Mouse (Mus musculus) intestine, postnatal 0 days (tissue): ENCODE results near the gene Ppp1r21. TPM values are rescaled to one million over a fixed set of nuclear protein-coding genes. Genes with fewer than 3 reads are reported as not detected.

ENCODE experiments used
- ATAC-seq: fragments of 200-750 bp; cut with Nextera tagmentation; 2 replicates; pipeline ENCODE4 v1.8.0; 2017; ENCODE audit warnings: mild to moderate bottlenecking, moderate TSS enrichment, moderate library complexity
- H3K27ac ChIP-seq: fragments of 300-500 bp; sonication (generic); 2 replicates; pipeline ENCODE4 v1.5.1; 2014; ENCODE audit warnings: mild to moderate bottlenecking, low read depth, low read length, moderate library complexity
- H3K27me3 ChIP-seq: fragments of 300-500 bp; sonication (generic); replicated peaks from 2 replicates; pipeline ENCODE4 v1.6.1; 2014; ENCODE audit warnings: low read length, mixed read lengths; ENCODE audit not compliant: control insufficient read depth, insufficient read depth
- H3K36me3 ChIP-seq: fragments of 300-500 bp; sonication (generic); 2 replicates; pipeline ENCODE4 v1.6.1; 2014; ENCODE audit warnings: mild to moderate bottlenecking, moderate library complexity; ENCODE audit not compliant: control insufficient read depth, insufficient read depth
- H3K4me1 ChIP-seq: fragments of 300-500 bp; sonication (generic); replicated peaks from 2 replicates; pipeline ENCODE4 v1.6.1; 2014; ENCODE audit warnings: antibody characterized with exemption, low read length, mixed read lengths; ENCODE audit not compliant: control insufficient read depth, insufficient read depth
- H3K4me2 ChIP-seq: fragments of 300-500 bp; sonication (generic); replicated peaks from 2 replicates; pipeline ENCODE4 v1.6.1; 2014; ENCODE audit warnings: low read depth, mild to moderate bottlenecking, moderate library complexity
- H3K4me3 ChIP-seq: fragments of 300-500 bp; sonication (generic); 2 replicates; pipeline ENCODE4 v1.5.1; 2014; ENCODE audit warnings: low read depth, low read length
- H3K9ac ChIP-seq: fragments of 300-500 bp; sonication (generic); 2 replicates; pipeline ENCODE4 v1.6.1; 2014; ENCODE audit warnings: mild to moderate bottlenecking, low read depth, low read length
- H3K9me3 ChIP-seq: fragments of 300-500 bp; sonication (generic); 2 replicates; pipeline ENCODE4 v1.6.1; 2016; ENCODE audit warnings: mixed run types; ENCODE audit not compliant: control insufficient read depth
- CTCF ChIP-seq: sonication (generic); IDR thresholded peaks from 2 replicates; pipeline ENCODE4 v1.5.1; 2016; ENCODE audit warnings: low read depth, mild to moderate bottlenecking, control low read depth, antibody characterized with exemption, moderate library complexity
- WGBS: fragments of 180-500 bp; shearing (Covaris S2); extraction: QIAGEN DNeasy Blood & Tissue Kit; methylation state at CpG from one replicate; pipeline ENCODE4 v1.1.7; 2014; 5-methylcytosine and 5-hydroxymethylcytosine counted together
- polyA plus RNA-seq: library from polyadenylated mRNA; unstranded; fragments of >200 nt; fragmentation: Nextera tagmentation; extraction: Ambion mirVana; gene quantifications from 2 replicates; pipeline ENCODE4 v1.2.1, GENCODE M21; 2015

Gene Ppp1r21
- polyA plus RNA-seq, 1 experiment from 2014 or later, result 25.8 TPM

GRCm38 (mm10) chr17:88556688-88557087 is 26.8 kb downstream of the Ppp1r21 start:
- TF ChIP-seq CTCF, result peak; percentile 31
- H3K4me1 ChIP-seq, result peaks cover 3% of the 10 kb centered on the region; the same call in 1 of the 2 replicates
- H3K4me3 ChIP-seq, result no peak overlapping the region
- no peak for ATAC-seq
- WGBS, result 83% methylated on average over 4 of the region's 4 CpGs
- H3K9me3 ChIP-seq, result no peaks in the 10 kb centered on the region
- no peak overlapping the region for H3K4me2 ChIP-seq
- H3K27ac ChIP-seq, result no peak overlapping the region
- H3K27me3 ChIP-seq, result no peaks in the 10 kb centered on the region
- H3K36me3 ChIP-seq, result peaks cover 35% of the 10 kb centered on the region
- H3K9ac ChIP-seq, result no peak overlapping the region

- no peak overlapping the region for H3K4me3 ChIP-seq
- peaks cover 2% of the 10 kb centered on the region; the same call in 1 of the 2 replicates for H3K4me1 ChIP-seq
- H3K27ac ChIP-seq, result no peak overlapping the region
- no peak overlapping the region for H3K9ac ChIP-seq
- WGBS, result 39% methylated on average over 13 of the region's 13 CpGs
- ATAC-seq, result no peak
- peaks cover 38% of the 10 kb centered on the region for H3K36me3 ChIP-seq
- no peaks in the 10 kb centered on the region for H3K27me3 ChIP-seq
- no peaks in the 10 kb centered on the region for H3K9me3 ChIP-seq
- TF ChIP-seq CTCF, result peak; percentile 90
- no peak overlapping the region for H3K4me2 ChIP-seq
Measured at GRCm38 (mm10) chr17:88558168-88558842, 28.4 kb downstream of the Ppp1r21 start.

- ATAC-seq, result no peak
- no peak overlapping the region for H3K9ac ChIP-seq
- WGBS, result 14% methylated on average over 3 of the region's 3 CpGs
- peaks cover 50% of the 10 kb centered on the region for H3K36me3 ChIP-seq
- no peak overlapping the region for H3K4me2 ChIP-seq
- no peaks in the 10 kb centered on the region for H3K9me3 ChIP-seq
- no peak for TF ChIP-seq CTCF
- no peak overlapping the region for H3K4me3 ChIP-seq
- no peaks in the 10 kb centered on the region for H3K4me1 ChIP-seq
- no peak overlapping the region for H3K27ac ChIP-seq
- H3K27me3 ChIP-seq, result no peaks in the 10 kb centered on the region
Measured at GRCm38 (mm10) chr17:88563611-88564010, 33.7 kb downstream of the Ppp1r21 start.

- no peak overlapping the region for H3K4me3 ChIP-seq
- peaks cover 83% of the 10 kb centered on the region for H3K36me3 ChIP-seq
- 90% methylated on average over 10 of the region's 10 CpGs for WGBS
- H3K27ac ChIP-seq, result no peak overlapping the region
- no peaks in the 10 kb centered on the region for H3K4me1 ChIP-seq
- no peak overlapping the region for H3K4me2 ChIP-seq
- no peaks in the 10 kb centered on the region for H3K27me3 ChIP-seq
- no peaks in the 10 kb centered on the region for H3K9me3 ChIP-seq
- TF ChIP-seq CTCF, result no peak
- ATAC-seq, result no peak
- H3K9ac ChIP-seq, result no peak overlapping the region
Measured at GRCm38 (mm10) chr17:88569807-88570540, 40.1 kb downstream of the Ppp1r21 start.

- Histone ChIP-seq H3K4me3 (no peak overlapping the region), H3K27me3 (no peaks in the 10 kb centered on the region), H3K36me3 (peaks cover 83% of the 10 kb centered on the region), H3K9me3 (no peaks in the 10 kb centered on the region), H3K27ac (no peak overlapping the region), H3K4me1 (no peaks in the 10 kb centered on the region), H3K9ac (no peak overlapping the region), H3K4me2 (no peak overlapping the region)
- ATAC-seq, result no peak
- TF ChIP-seq CTCF, result no peak
- 92% methylated on average over 11 of the region's 11 CpGs for WGBS
Measured at GRCm38 (mm10) chr17:88570784-88571183, 40.9 kb downstream of the Ppp1r21 start.

GRCm38 (mm10) chr17:88574811-88575210 is 44.9 kb downstream of the Ppp1r21 start:
- TF ChIP-seq CTCF, result no peak
- Histone ChIP-seq H3K36me3 (peaks cover 75% of the 10 kb centered on the region), H3K4me3 (no peak overlapping the region), H3K27me3 (no peaks in the 10 kb centered on the region), H3K27ac (no peak overlapping the region), H3K9me3 (no peaks in the 10 kb centered on the region), H3K4me1 (no peaks in the 10 kb centered on the region), H3K9ac (no peak overlapping the region), H3K4me2 (no peak overlapping the region)
- ATAC-seq, result no peak
- 83% methylated on average over 5 of the region's 5 CpGs for WGBS
